In the genomic region with DNA sequence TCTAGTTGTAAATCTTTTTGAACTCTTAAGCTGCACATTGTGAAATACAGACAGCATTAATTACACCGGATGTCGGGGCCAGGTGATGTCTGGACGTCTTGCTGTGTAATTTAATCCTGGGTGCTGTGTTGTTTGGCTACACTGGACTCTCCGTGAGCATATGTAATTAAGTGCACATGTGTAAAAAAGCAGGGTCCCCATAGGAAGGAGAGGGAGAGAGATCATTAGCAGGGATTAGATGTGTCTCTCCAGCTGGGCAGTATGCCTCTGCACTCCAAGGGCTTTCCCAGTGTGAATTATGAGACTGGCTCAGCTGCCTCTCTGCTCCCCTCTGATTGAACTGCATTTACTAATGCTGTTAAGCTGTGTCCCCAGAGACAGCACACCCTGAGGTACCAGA, we compare ENCODE assay signal across 11 mouse cellular contexts.
A peak's percentile ranks its signal among the peaks of the same experiment; 100 is the strongest.
DNase-seq lines count a peak whose midpoint lies in the region; ATAC-seq lines count a peak whose summit lies in the region.
"Had no signal": no experiment of that assay in that cellular context is flagged by ENCODE, and none has a peak within 500 bp of the region (broad histone marks: within the 10 kb centered on the region; RNA-seq: fewer than 3 reads in every experiment).

No protein-coding gene starts in this region.

- no peak overlapping the region for H3K4me3 ChIP-seq in forebrain, embryonic 13.5 days
- no peak overlapping the region for H3K4me3 ChIP-seq in limb, embryonic 10.5 days
- H3K4me3 ChIP-seq in neural tube, embryonic 12.5 days: no peak overlapping the region
- H3K4me3 ChIP-seq: kidney, embryonic 15.5 days had no signal

- no peaks in the 10 kb centered on the region for H3K27me3 ChIP-seq in forebrain, embryonic 13.5 days
- no peaks in the 10 kb centered on the region for H3K27me3 ChIP-seq in limb, embryonic 10.5 days (ENCODE audit: low read depth, poor library complexity, severe bottlenecking)
- no peaks in the 10 kb centered on the region for H3K27me3 ChIP-seq in neural tube, embryonic 12.5 days (replicated peaks)
- H3K27me3 ChIP-seq: kidney, embryonic 15.5 days had no signal

- peak overlapping the region; percentile 66 for H3K27ac ChIP-seq in forebrain, embryonic 13.5 days
- H3K27ac ChIP-seq in limb, embryonic 10.5 days: peak overlapping the region; percentile 77; the same call in 1 of the 2 replicates
- no peak overlapping the region for H3K27ac ChIP-seq in neural tube, embryonic 12.5 days
- H3K27ac ChIP-seq: kidney, embryonic 15.5 days had no signal

- no peaks in the 10 kb centered on the region for H3K9me3 ChIP-seq in forebrain, embryonic 13.5 days (replicated peaks)
- no peaks in the 10 kb centered on the region for H3K9me3 ChIP-seq in limb, embryonic 10.5 days (replicated peaks)
- no peaks in the 10 kb centered on the region for H3K9me3 ChIP-seq in neural tube, embryonic 12.5 days
- H3K9me3 ChIP-seq: kidney, embryonic 15.5 days had no signal

- no peaks in the 10 kb centered on the region for H3K36me3 ChIP-seq in forebrain, embryonic 13.5 days (ENCODE audit: poor library complexity, severe bottlenecking)
- H3K36me3 ChIP-seq in limb, embryonic 10.5 days: no peaks in the 10 kb centered on the region
- H3K36me3 ChIP-seq in neural tube, embryonic 12.5 days: no peaks in the 10 kb centered on the region
- H3K36me3 ChIP-seq: kidney, embryonic 15.5 days had no signal

- 7% methylated on average over 4 of the region's 4 CpGs for WGBS in forebrain, embryonic 13.5 days
- WGBS in limb, embryonic 10.5 days: 7% methylated on average over 4 of the region's 4 CpGs
- 19% methylated on average over 4 of the region's 4 CpGs for WGBS in neural tube, embryonic 12.5 days

- H3K4me1 ChIP-seq in forebrain, embryonic 13.5 days: peaks cover 43% of the 10 kb centered on the region
- peaks cover 60% of the 10 kb centered on the region for H3K4me1 ChIP-seq in limb, embryonic 10.5 days
- H3K4me1 ChIP-seq in neural tube, embryonic 12.5 days: peaks cover 44% of the 10 kb centered on the region

- peak; percentile 70; the same call in 1 of the 2 replicates for ATAC-seq in forebrain, embryonic 13.5 days
- peak; percentile 88 for ATAC-seq in neural tube, embryonic 12.5 days (ENCODE audit: low FRiP score, low read depth)

- 0 out of 2 replicates have a peak overlapping the region, but pooled peaks have one; percentile 4 for H3K4me2 ChIP-seq in forebrain, embryonic 13.5 days
- H3K4me2 ChIP-seq in neural tube, embryonic 12.5 days (replicated peaks): 0 out of 2 replicates have a peak overlapping the region, but pooled peaks have one; percentile 7
- H3K4me2 ChIP-seq: kidney, embryonic 15.5 days had no signal

- no peak overlapping the region for H3K9ac ChIP-seq in forebrain, embryonic 13.5 days
- H3K9ac ChIP-seq in neural tube, embryonic 12.5 days: no peak overlapping the region
- H3K9ac ChIP-seq: kidney, embryonic 15.5 days had no signal

- DNase-seq in embryo, embryonic 11 days: peak; percentile 66
- DNase-seq in limb, embryonic 10.5 days (ENCODE audit: low spot score): peak; percentile 63
- DNase-seq in B cell, adult 2 months: no peak
- DNase-seq in right cerebral cortex, adult 2 months (ENCODE audit: low spot score in 2 of 2): no peak
- DNase-seq in adrenal gland, adult 8-10 months: no peak
- DNase-seq: heart, postnatal 10 days; lung, adult 18-20 months; right cerebral cortex, postnatal 14 days had no signal

Comparison
In these comparisons a context has a peak if more than half of its experiments do, and no peak if none do; other contexts are left out.
1. DNase-seq: peak in embryo, embryonic 11 days (single experiment) and limb, embryonic 10.5 days (single experiment); none in B cell, adult 2 months (0 of 2), right cerebral cortex, adult 2 months (0 of 2) and adrenal gland, adult 8-10 months (single experiment).